Mouse (Mus musculus) gastrocnemius, adult 2 months (tissue): ENCODE results near the gene Slc39a11. TPM values are rescaled to one million over a fixed set of nuclear protein-coding genes. Genes with fewer than 3 reads are reported as not detected.

Source experiments
- DNase-seq: peaks from one replicate; pipeline ENCODE4 v3.0.0; 2022
- H3K27ac ChIP-seq: fragments of 200-600 bp; 2 replicates; pipeline ENCODE4 v1.8.1; 2022; ENCODE audit warnings: mild to moderate bottlenecking
- H3K4me3 ChIP-seq: fragments of 200-600 bp; 2 replicates; pipeline ENCODE4 v1.8.1; 2022; ENCODE audit warnings: mild to moderate bottlenecking, moderate library complexity
- CTCF ChIP-seq: fragments of 200-600 bp; IDR thresholded peaks from 2 replicates; pipeline ENCODE4 v1.8.1; 2022; ENCODE audit warnings: antibody characterized with exemption, mild to moderate bottlenecking, moderate library complexity
- intact Hi-C: fragments of 180-260 bp; cut with DNase I; formaldehyde crosslinking; loops from one replicate; pipeline ENCODE4 v1.15.1; 2025
- total RNA-seq, 2 experiments: library from RNA; stranded (reverse); gene quantifications; 2 replicates each; pipeline ENCODE4 v1.2.3; 2021

Gene Slc39a11
- total RNA-seq, 2 experiments from 2014 or later = 1.8 to 3.0 TPM

GRCm38 (mm10) chr11:113333535-113333934 lies 316.3 kb downstream of the Slc39a11 start:
- no peak for DNase-seq
- intact Hi-C loops = no loop called here

DNA sequence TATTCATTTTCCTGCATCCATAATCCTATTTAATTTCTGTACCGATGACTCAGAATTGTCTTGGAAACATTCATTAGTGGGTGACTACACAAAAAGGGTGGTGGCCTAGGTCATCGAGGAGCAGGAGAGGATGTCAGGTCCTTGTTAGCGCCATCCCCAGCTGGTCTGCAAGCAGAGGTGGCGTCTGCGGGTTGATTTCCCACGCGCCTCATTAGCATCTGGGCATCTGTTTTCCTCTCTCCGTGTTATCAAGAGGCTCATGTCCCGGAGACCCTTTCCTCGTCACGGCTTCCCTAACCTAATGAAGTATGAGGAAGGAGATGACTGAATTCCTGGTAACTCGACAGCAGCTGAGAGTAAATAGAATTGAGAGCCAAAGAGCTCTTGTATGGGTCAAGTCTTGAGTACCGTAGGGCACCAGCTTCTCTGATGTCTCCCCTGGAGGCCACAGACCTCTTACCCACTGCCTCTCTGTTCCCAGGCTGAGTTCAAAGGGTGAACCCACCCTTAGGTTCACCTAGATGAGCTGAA lies 319.8 kb downstream of the Slc39a11 start:
- H3K4me3 ChIP-seq = no peak overlapping the region
- intact Hi-C loops = no loop called here
- TF ChIP-seq CTCF = no peak
- DNase-seq = no peak
- H3K27ac ChIP-seq = no peak overlapping the region

More at GRCm38 (mm10) chr11:113333535-113333934, 316.3 kb downstream of the Slc39a11 start:
- no peak overlapping the region for H3K27ac ChIP-seq
- no peak overlapping the region for H3K4me3 ChIP-seq
- TF ChIP-seq CTCF = no peak

DNA sequence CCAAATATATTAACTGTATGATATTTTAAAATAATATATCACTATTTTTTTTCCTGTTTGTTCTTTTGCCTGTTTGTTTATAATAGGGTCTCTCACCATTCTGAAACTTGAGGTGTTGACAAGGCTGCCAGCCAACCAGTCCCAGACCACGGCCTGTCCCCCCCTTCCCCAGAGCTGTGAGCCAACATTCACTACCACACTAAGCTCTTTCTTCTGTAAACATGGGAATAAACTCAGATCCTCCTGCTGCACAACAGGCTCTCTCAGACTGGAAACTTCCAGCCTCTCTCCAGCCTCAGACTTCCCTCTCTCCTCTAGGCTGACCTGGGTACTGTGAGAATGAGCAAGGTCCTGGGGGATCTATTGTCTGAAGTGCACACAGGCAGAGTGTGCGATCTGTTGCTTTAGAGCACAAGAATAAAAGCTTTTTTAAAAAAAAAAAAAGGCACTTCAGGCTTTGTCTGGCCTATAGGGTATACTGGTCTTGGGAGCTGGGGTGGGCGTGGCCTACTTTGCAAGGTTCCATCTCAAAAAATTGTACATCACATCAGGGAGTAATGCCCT lies 322.3 kb downstream of the Slc39a11 start:
- no peak for DNase-seq
- intact Hi-C loops = no loop called here
- no peak for TF ChIP-seq CTCF

DNA sequence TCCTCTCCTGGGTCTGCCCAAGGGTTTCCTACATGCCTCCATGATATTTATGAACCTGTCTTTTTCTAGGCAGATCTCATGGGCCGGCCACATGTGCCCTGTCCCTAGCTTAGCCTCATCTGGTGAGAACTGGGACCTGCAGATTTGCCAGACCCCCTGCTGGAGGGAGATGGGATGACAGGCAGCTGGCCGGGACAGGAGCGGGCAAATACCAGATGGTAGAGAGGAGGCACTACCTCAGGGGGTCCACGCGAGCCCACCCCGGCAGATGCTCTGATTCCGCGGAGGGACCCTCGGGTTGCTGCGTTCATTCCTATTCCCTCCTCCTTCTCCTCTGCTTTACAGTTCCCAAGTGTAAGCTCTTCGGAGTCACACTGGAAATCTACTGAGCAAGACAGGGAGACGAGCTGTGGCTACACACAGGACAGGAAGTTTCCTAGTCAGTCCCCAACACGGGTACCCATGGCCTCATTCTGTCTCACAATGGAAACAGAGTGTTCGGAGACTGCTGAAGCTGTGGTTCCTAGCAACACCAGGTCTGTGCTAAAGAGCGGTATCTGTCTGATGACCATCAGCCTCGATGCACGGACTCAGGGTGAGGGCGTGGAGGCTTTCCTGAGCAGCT lies 323.4 kb downstream of the Slc39a11 start:
- TF ChIP-seq CTCF = peak; percentile 76
- H3K27ac ChIP-seq = no peak overlapping the region
- no peak overlapping the region for H3K4me3 ChIP-seq
- intact Hi-C loops = no loop called here
- DNase-seq = peak; percentile 69

More for the DNA sequence above, 322.3 kb downstream of the Slc39a11 start:
- no peak overlapping the region for H3K4me3 ChIP-seq
- H3K27ac ChIP-seq = no peak overlapping the region

DNA sequence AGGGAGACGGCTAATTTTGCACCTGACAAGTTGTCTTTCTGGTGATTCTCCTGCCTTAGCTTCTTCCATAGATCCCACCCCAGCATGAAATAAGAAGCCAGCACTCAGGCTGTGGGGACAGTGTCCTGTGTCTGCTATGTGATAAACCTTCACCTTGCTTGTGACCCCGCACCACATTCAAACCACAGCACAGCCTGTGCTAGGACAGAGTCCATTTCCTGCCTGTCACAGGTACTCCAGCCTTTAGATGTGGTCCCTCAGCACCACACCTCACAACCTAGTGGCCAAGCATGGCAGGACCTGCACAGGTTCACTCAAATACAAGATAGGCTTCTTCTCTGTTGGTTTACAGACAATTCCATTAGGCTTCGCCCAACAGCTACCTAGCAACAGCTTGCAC lies 328.3 kb downstream of the Slc39a11 start:
- Histone ChIP-seq H3K27ac (no peak overlapping the region), H3K4me3 (no peak overlapping the region)
- intact Hi-C loops = no loop called here
- TF ChIP-seq CTCF = no peak
- DNase-seq = no peak

GRCm38 (mm10) chr11:113309265-113309951 lies 340.5 kb downstream of the Slc39a11 start:
- TF ChIP-seq CTCF = no peak
- Histone ChIP-seq H3K27ac (no peak overlapping the region), H3K4me3 (no peak overlapping the region)
- intact Hi-C loops = no loop called here
- no peak for DNase-seq

GRCm38 (mm10) chr11:113308256-113308941 lies 341.5 kb downstream of the Slc39a11 start:
- Histone ChIP-seq H3K27ac (no peak overlapping the region), H3K4me3 (no peak overlapping the region)
- no peak for TF ChIP-seq CTCF
- no peak for DNase-seq
- intact Hi-C loops = no loop called here

DNA sequence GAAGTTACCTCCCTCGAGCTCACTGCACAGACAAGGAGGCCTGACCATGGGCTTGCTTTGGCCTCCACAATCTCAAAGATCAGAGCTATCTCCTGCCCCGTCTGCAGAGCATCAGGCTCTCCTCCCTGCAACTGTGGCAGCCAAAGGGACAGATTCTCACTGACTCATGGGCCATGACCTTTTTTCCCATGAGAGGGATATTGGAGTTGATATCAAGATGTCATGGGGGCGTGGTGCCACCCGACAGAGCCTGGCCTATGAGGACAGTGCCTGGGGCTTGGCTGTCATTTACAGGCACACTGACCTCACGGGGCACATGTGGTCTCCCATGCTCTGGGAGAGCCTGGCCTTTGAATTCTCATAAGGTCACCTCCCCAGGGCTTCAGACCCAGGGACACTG lies 346.7 kb downstream of the Slc39a11 start:
- Histone ChIP-seq H3K4me3 (no peak overlapping the region), H3K27ac (no peak overlapping the region)
- DNase-seq = no peak
- intact Hi-C loops = no loop called here
- no peak for TF ChIP-seq CTCF

DNA sequence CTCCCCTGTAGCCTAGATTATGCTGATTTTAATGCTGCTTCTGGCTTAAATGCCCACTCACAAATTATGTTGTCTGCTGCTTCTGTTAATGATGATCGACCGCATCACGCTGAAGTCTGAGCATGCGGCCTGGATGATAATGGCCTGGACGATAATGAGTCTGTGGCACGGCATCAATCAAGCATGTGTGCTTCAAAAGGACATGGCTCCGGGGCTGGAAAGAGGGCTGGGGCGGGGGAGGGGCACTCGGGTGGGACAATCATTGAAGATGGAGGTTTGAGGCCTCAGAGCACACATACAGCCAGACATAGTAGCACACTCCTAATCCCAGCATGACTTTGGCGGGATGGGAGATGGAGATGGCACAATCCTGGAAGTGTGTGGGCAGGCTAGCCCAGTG lies 350.4 kb downstream of the Slc39a11 start:
- intact Hi-C loops = loop anchor here (5.0 to 10.0 kb wide), 3 partner anchors 113 to 515 kb away; no protein-coding TSS in a partner anchor
- Histone ChIP-seq H3K4me3 (no peak overlapping the region), H3K27ac (no peak overlapping the region)
- DNase-seq = no peak
- no peak for TF ChIP-seq CTCF

- TF ChIP-seq CTCF = peak; percentile 99
- intact Hi-C loops = loop anchor here (2.0 to 10.0 kb wide), 4 partner anchors 115 to 517 kb away; no protein-coding TSS in a partner anchor
- Histone ChIP-seq H3K27ac (no peak overlapping the region), H3K4me3 (no peak overlapping the region)
- DNase-seq = peak; percentile 70
These were observed 352.1 kb downstream of the Slc39a11 start for GRCm38 (mm10) chr11:113297765-113298164.

GRCm38 (mm10) chr11:113296912-113297625 lies 352.8 kb downstream of the Slc39a11 start:
- intact Hi-C loops = loop anchor here (2.0 to 10.0 kb wide), 4 partner anchors 115 to 518 kb away; no protein-coding TSS in a partner anchor
- Histone ChIP-seq H3K27ac (no peak overlapping the region), H3K4me3 (no peak overlapping the region)
- no peak for TF ChIP-seq CTCF
- no peak for DNase-seq

- TF ChIP-seq CTCF = peak; percentile 77
- peak; percentile 76 for DNase-seq
- no peak overlapping the region for H3K27ac ChIP-seq
- H3K4me3 ChIP-seq = no peak overlapping the region
- intact Hi-C loops = loop anchor here (2.0 to 10.0 kb wide), 4 partner anchors 116 to 519 kb away; no protein-coding TSS in a partner anchor
These were observed 353.7 kb downstream of the Slc39a11 start for GRCm38 (mm10) chr11:113296162-113296561.
